Mouse (Mus musculus): Measurements from ENCODE around the gene Chst10.

DNA sequence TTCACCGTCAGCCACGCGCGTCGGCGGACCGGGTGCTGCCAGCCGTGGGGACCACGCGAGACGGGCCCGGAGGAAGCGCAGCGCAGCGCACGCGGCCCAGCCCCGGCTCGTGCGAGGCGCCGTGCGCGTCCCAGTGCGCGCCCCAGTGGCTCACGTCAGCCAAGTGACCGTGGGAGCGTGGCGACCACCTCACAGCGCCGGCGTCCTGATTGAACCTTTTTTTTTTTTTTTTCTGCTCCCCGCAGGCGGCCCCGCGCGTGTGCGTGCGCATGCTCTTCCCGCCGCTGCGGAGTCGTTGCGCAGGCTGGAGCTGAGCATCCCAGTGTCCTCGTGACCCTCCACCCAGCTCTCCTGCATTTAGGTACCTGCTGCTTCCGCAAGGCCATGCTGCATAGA, 61.5 kb downstream of the Chst10 start, which contains the start of gene Lonrf2:
- peak; percentile 70 for TF ChIP-seq POLR2A (IDR thresholded peaks at IDR 0.05; ENCODE audit: borderline replicate concordance, insufficient read depth, low read length)
- no peak for TF ChIP-seq CTCF (IDR thresholded peaks at IDR 0.05; ENCODE audit: borderline replicate concordance, insufficient read depth, low read depth, low read length)
